Mouse (Mus musculus): ENCODE measurements at regions not wholly inside any gene's neighbourhood (a gene's known extent, or its start where the extent isn't known, plus 50 kb on each side); places are given as distances from the start of the nearest gene placed in this dataset.

DNA sequence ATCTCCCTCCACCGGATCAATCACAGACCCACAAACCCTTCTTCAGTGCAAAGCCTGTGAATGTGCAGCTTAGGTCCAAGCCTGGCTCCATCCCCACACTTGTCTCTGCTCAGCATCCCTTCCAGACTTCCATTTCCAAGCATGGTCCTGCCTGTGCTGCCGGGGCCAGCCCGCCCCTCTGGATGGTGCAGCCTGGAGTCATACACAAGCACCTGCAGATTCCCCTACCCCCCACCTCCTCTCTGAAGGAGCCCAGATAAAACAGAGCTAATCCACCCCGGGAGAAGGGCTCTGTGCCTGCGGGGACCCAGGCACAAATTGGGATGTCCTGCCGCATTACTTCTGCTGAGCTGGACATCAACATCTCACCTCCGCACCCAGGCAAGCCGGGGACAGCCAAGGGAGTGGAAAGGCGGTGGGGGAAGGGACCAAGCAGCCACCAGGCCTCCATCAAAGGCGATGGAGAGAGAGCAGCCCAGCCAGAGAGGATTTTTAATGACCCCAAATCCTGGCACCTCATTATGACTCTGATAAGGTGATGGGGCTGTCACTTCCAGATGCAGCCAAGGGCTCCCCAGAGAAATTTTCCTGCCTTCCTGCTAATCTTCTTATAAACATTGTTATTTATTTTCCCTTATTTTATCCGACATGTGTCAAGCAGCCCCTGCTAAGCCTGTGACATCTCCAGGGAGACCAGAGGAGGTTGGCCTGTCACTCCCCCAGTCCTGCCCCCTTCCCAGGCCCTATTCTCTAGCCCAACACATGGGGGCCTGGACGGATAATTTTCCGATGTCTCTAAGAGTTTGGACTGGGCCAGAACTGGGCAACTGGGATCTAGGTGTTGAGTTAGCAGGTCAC is 105.5 kb upstream of the Unc5b start:
- H3K27ac ChIP-seq (replicated peaks): no peak overlapping the region
- no peak for ATAC-seq (ENCODE audit: insufficient number of reproducible peaks, low FRiP score, low TSS enrichment, low read depth)
- no peak overlapping the region for H3K9ac ChIP-seq
- no peaks in the 10 kb centered on the region for H3K9me3 ChIP-seq (replicated peaks)
- H3K4me3 ChIP-seq (replicated peaks): no peak overlapping the region
- peaks cover 16% of the 10 kb centered on the region for H3K4me1 ChIP-seq
- no peaks in the 10 kb centered on the region for H3K36me3 ChIP-seq
- H3K4me2 ChIP-seq (replicated peaks): no peak overlapping the region
- H3K27me3 ChIP-seq: peaks cover 14% of the 10 kb centered on the region
- 23% methylated on average over 13 of the region's 13 CpGs for WGBS

DNA sequence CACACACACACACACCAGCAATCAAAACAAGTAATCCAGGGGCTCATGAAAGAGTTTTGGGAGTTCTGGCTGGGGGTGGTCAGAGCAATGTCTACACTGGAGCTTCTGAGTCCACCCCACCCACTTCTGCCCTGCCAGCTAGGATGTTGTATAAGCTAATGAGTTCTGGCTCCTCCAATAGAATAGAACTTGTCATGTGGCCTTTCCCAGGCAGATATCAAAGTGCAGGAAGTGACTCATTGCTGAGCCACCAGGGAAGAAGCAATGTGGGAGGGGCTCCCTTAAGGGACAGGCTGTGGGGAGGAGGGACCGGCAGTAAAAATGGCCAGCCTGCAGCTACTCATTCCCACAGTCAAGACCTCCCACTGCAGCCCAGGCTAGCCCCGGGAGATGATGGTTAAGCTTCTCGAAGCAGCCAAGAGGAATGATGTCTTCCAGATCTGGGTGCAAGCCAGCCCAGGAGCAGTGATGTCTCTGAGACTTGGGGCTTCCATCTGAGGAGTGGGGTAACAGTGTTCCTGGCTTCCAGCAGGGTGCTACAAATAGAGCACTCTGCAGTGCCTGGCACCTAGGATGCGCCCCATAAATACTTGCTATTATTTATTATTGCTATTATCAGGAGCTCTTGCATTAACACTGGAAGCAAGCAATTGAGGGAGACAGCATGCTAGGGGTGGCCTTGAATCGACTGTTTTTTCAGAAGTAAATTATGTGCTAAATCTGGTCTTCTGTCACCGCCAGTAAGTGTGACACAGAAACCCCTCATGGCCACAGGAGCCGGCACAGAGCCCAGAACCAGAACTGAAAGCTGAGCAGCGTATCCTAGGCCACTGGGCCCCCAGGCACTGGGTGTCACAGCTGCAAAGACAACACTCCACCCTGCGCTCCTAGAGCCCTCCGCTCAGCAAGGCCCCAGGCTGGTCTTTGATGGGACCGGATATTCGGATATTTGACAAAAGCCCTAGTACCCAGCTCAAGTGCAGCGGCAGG is 103.2 kb upstream of the Unc5b start:
- H3K4me2 ChIP-seq (replicated peaks): no peak overlapping the region
- H3K27me3 ChIP-seq: peaks cover 14% of the 10 kb centered on the region
- H3K9me3 ChIP-seq (replicated peaks): no peaks in the 10 kb centered on the region
- no peak overlapping the region for H3K4me3 ChIP-seq (replicated peaks)
- WGBS: 44% methylated on average over 13 of the region's 13 CpGs
- peak; percentile 52 for ATAC-seq (ENCODE audit: insufficient number of reproducible peaks, low FRiP score, low TSS enrichment, low read depth)
- no peak overlapping the region for H3K27ac ChIP-seq (replicated peaks)
- no peak overlapping the region for H3K9ac ChIP-seq
- H3K4me1 ChIP-seq: peaks cover 16% of the 10 kb centered on the region
- no peaks in the 10 kb centered on the region for H3K36me3 ChIP-seq

GRCm38 (mm10) chr10:60933891-60934290 is 102.5 kb upstream of the Unc5b start:
- no peak overlapping the region for H3K9ac ChIP-seq
- no peak overlapping the region for H3K4me3 ChIP-seq (replicated peaks)
- 60% methylated on average over 7 of the region's 7 CpGs for WGBS
- peaks cover 16% of the 10 kb centered on the region for H3K4me1 ChIP-seq
- ATAC-seq (ENCODE audit: insufficient number of reproducible peaks, low FRiP score, low TSS enrichment, low read depth): no peak
- H3K27me3 ChIP-seq: peaks cover 14% of the 10 kb centered on the region
- H3K9me3 ChIP-seq (replicated peaks): no peaks in the 10 kb centered on the region
- no peak overlapping the region for H3K27ac ChIP-seq (replicated peaks)
- H3K36me3 ChIP-seq: no peaks in the 10 kb centered on the region
- H3K4me2 ChIP-seq (replicated peaks): no peak overlapping the region

GRCm38 (mm10) chr10:60932855-60933254 is 101.5 kb upstream of the Unc5b start:
- H3K4me3 ChIP-seq (replicated peaks): no peak overlapping the region
- H3K4me2 ChIP-seq (replicated peaks): no peak overlapping the region
- H3K4me1 ChIP-seq: peaks cover 16% of the 10 kb centered on the region

DNA sequence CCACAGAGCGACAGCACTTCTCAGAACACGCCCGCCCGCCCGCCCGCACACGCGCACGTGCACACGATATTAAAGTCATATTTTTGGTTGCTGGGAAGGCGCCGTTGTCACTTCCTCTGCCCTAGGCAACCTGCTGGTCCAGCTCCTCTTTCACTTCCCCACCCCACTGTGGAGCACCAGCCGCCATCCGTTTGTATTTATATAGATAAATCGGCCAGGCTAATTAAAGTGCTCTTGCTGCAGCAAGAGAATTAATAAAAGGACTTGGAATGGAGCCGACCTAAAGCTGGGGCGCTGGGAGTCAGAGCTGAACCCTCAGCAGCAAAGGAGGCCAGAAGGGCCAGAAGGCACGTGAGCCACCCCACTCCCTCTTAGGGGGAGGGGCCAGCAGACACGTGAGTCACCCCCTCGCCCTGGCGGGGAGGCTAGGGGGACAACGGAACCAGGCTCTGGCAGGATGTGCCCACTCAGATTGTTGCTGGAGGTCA is 100.6 kb upstream of the Unc5b start:
- H3K4me1 ChIP-seq: peaks cover 16% of the 10 kb centered on the region
- H3K4me3 ChIP-seq (replicated peaks): no peak overlapping the region
- 45% methylated on average over 22 of the region's 22 CpGs for WGBS
- no peak overlapping the region for H3K27ac ChIP-seq (replicated peaks)
- H3K9me3 ChIP-seq (replicated peaks): no peaks in the 10 kb centered on the region
- no peak overlapping the region for H3K9ac ChIP-seq
- ATAC-seq (ENCODE audit: insufficient number of reproducible peaks, low FRiP score, low TSS enrichment, low read depth): no peak
- H3K27me3 ChIP-seq: peaks cover 10% of the 10 kb centered on the region
- 0 out of 2 replicates have a peak overlapping the region, but pooled peaks have one; percentile 0 for H3K4me2 ChIP-seq (replicated peaks)
- no peaks in the 10 kb centered on the region for H3K36me3 ChIP-seq

More at GRCm38 (mm10) chr10:60932855-60933254, 101.5 kb upstream of the Unc5b start:
- Histone ChIP-seq H3K27ac (replicated peaks) (no peak overlapping the region), H3K36me3 (no peaks in the 10 kb centered on the region), H3K9me3 (replicated peaks) (no peaks in the 10 kb centered on the region), H3K9ac (no peak overlapping the region), H3K27me3 (peaks cover 14% of the 10 kb centered on the region)
- WGBS: 33% methylated on average over 3 of the region's 3 CpGs
- no peak for ATAC-seq (ENCODE audit: insufficient number of reproducible peaks, low FRiP score, low TSS enrichment, low read depth)

GRCm38 (mm10) chr10:60928646-60929045 is 97.3 kb upstream of the Unc5b start:
- ATAC-seq (ENCODE audit: insufficient number of reproducible peaks, low FRiP score, low TSS enrichment, low read depth): no peak
- Histone ChIP-seq H3K9me3 (replicated peaks) (no peaks in the 10 kb centered on the region), H3K27me3 (no peaks in the 10 kb centered on the region), H3K27ac (replicated peaks) (no peak overlapping the region), H3K4me3 (replicated peaks) (no peak overlapping the region), H3K36me3 (no peaks in the 10 kb centered on the region), H3K9ac (no peak overlapping the region), H3K4me2 (replicated peaks) (no peak overlapping the region), H3K4me1 (peaks cover 4% of the 10 kb centered on the region; the same call in 1 of the 2 replicates)
- 69% methylated on average over 7 of the region's 7 CpGs for whole genome bisulfite sequencing

DNA sequence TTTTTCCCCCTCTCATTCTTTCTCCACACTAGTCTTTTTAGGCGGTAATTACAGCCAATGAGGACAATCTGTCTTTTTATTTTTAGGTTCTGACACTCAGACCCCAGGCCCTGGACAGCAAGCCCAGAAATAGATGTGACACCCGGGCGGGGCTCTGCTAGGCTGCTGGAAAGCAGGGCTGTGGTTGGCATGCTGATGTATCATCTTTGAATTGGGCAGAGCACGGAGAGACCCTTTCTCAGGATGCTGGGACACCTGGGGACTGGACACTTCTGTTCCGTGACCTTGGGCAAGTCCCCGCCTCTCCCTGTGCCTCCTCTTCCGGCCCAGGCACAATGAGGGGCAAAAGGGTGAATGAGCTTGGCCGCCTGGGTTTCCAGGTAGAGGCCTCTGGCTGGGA is 96.8 kb upstream of the Unc5b start:
- 62% methylated on average over 8 of the region's 8 CpGs for WGBS
- H3K4me2 ChIP-seq (replicated peaks): no peak overlapping the region

DNA sequence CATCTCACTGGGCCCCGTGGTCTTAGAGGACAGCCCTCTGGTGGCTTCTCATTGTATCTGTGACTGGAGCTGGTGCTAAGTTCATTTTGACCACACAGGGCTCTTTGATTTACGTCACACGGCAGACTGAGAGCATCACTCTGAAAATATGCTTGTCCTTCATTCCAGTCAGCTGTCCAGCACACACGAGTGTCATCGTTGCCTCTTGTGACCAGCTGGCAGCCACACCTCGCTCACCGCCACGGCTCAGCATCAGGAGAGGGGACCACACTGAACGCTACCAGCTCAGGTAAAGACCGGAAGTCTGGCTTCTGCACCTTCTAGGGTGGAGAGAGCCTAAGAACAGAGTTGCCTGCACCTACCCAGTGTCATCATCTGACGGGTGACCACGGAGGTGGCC is 95.3 kb upstream of the Unc5b start:
- no peak overlapping the region for H3K9ac ChIP-seq
- no peak overlapping the region for H3K4me2 ChIP-seq (replicated peaks)
- H3K27ac ChIP-seq (replicated peaks): no peak overlapping the region
- H3K27me3 ChIP-seq: no peaks in the 10 kb centered on the region
- no peaks in the 10 kb centered on the region for H3K36me3 ChIP-seq
- no peak overlapping the region for H3K4me3 ChIP-seq (replicated peaks)
- ATAC-seq (ENCODE audit: insufficient number of reproducible peaks, low FRiP score, low TSS enrichment, low read depth): no peak
- H3K4me1 ChIP-seq: no peaks in the 10 kb centered on the region
- no peaks in the 10 kb centered on the region for H3K9me3 ChIP-seq (replicated peaks)
- WGBS: 79% methylated on average over 12 of the region's 12 CpGs

More for the DNA sequence above, 96.8 kb upstream of the Unc5b start:
- Histone ChIP-seq H3K9me3 (replicated peaks) (no peaks in the 10 kb centered on the region), H3K36me3 (no peaks in the 10 kb centered on the region), H3K4me1 (peaks cover 4% of the 10 kb centered on the region; the same call in 1 of the 2 replicates), H3K9ac (no peak overlapping the region), H3K27me3 (no peaks in the 10 kb centered on the region), H3K27ac (replicated peaks) (no peak overlapping the region), H3K4me3 (replicated peaks) (no peak overlapping the region)
- ATAC-seq (ENCODE audit: insufficient number of reproducible peaks, low FRiP score, low TSS enrichment, low read depth): no peak

- no peaks in the 10 kb centered on the region for H3K9me3 ChIP-seq (replicated peaks)
- WGBS: 65% methylated on average over 2 of the region's 2 CpGs
- no peaks in the 10 kb centered on the region for H3K4me1 ChIP-seq
- H3K27ac ChIP-seq (replicated peaks): no peak overlapping the region
- no peak for ATAC-seq (ENCODE audit: insufficient number of reproducible peaks, low FRiP score, low TSS enrichment, low read depth)
- no peak overlapping the region for H3K4me3 ChIP-seq (replicated peaks)
- H3K4me2 ChIP-seq (replicated peaks): no peak overlapping the region
- no peaks in the 10 kb centered on the region for H3K27me3 ChIP-seq
- H3K36me3 ChIP-seq: no peaks in the 10 kb centered on the region
- H3K9ac ChIP-seq: no peak overlapping the region
These were observed 94.3 kb upstream of the Unc5b start for GRCm38 (mm10) chr10:60925644-60926043.

- WGBS: 43% methylated on average over 2 of the region's 2 CpGs
- H3K4me2 ChIP-seq (replicated peaks): no peak overlapping the region
These were observed 93.8 kb upstream of the Unc5b start for GRCm38 (mm10) chr10:60925198-60925597.

GRCm38 (mm10) chr10:60923806-60924205 is 92.4 kb upstream of the Unc5b start:
- Histone ChIP-seq H3K4me2 (replicated peaks) (no peak overlapping the region), H3K9me3 (replicated peaks) (no peaks in the 10 kb centered on the region), H3K27me3 (no peaks in the 10 kb centered on the region), H3K4me3 (replicated peaks) (no peak overlapping the region), H3K36me3 (no peaks in the 10 kb centered on the region), H3K27ac (replicated peaks) (no peak overlapping the region), H3K9ac (no peak overlapping the region), H3K4me1 (no peaks in the 10 kb centered on the region)
- 49% methylated on average over 11 of the region's 11 CpGs for WGBS
- ATAC-seq (ENCODE audit: insufficient number of reproducible peaks, low FRiP score, low TSS enrichment, low read depth): no peak

More at GRCm38 (mm10) chr10:60925198-60925597, 93.8 kb upstream of the Unc5b start:
- no peak for ATAC-seq (ENCODE audit: insufficient number of reproducible peaks, low FRiP score, low TSS enrichment, low read depth)
- Histone ChIP-seq H3K9me3 (replicated peaks) (no peaks in the 10 kb centered on the region), H3K27me3 (no peaks in the 10 kb centered on the region), H3K9ac (no peak overlapping the region), H3K4me3 (replicated peaks) (no peak overlapping the region), H3K4me1 (no peaks in the 10 kb centered on the region), H3K36me3 (no peaks in the 10 kb centered on the region), H3K27ac (replicated peaks) (no peak overlapping the region)

Measured in embryonic facial prominence, embryonic 15.5 days (tissue).